Mouse (Mus musculus): ENCODE measurements around the gene Gm37240.

The Gm37240 gene

GRCm38 (mm10) chr3:85493796-85494195, 393.5 kb downstream of the Gm37240 start:
- DNase-seq (ENCODE audit: low spot score): no peak

GRCm38 (mm10) chr3:85490204-85490603, 397.1 kb downstream of the Gm37240 start:
- no peak for DNase-seq (ENCODE audit: low spot score)

- no peak for DNase-seq (ENCODE audit: low spot score)
These were observed 399.9 kb downstream of the Gm37240 start for GRCm38 (mm10) chr3:85487379-85487778.

GRCm38 (mm10) chr3:85485536-85486190, 401.7 kb downstream of the Gm37240 start:
- no peak for DNase-seq (ENCODE audit: low spot score)

GRCm38 (mm10) chr3:85482636-85483035, 404.7 kb downstream of the Gm37240 start:
- DNase-seq (ENCODE audit: low spot score): peak; percentile 63

- no peak for DNase-seq (ENCODE audit: low spot score)
These were observed 406.7 kb downstream of the Gm37240 start for GRCm38 (mm10) chr3:85480638-85481037.

GRCm38 (mm10) chr3:85478731-85479130, 408.6 kb downstream of the Gm37240 start:
- no peak for DNase-seq (ENCODE audit: low spot score)

- no peak for DNase-seq (ENCODE audit: low spot score)
These were observed 417.6 kb downstream of the Gm37240 start for GRCm38 (mm10) chr3:85469711-85470110.

- no peak for DNase-seq (ENCODE audit: low spot score)
These were observed 418.3 kb downstream of the Gm37240 start for GRCm38 (mm10) chr3:85468995-85469394.

- no peak for DNase-seq (ENCODE audit: low spot score)
These were observed 421.9 kb downstream of the Gm37240 start for GRCm38 (mm10) chr3:85465283-85466025.

GRCm38 (mm10) chr3:85460021-85460420, 427.3 kb downstream of the Gm37240 start:
- DNase-seq (ENCODE audit: low spot score): no peak

GRCm38 (mm10) chr3:85456983-85457382, 430.3 kb downstream of the Gm37240 start:
- no peak for DNase-seq (ENCODE audit: low spot score)

GRCm38 (mm10) chr3:85455453-85455852, 431.9 kb downstream of the Gm37240 start:
- no peak for DNase-seq (ENCODE audit: low spot score)

- no peak for DNase-seq (ENCODE audit: low spot score)
These were observed 433.3 kb downstream of the Gm37240 start for GRCm38 (mm10) chr3:85454001-85454400.

GRCm38 (mm10) chr3:85449461-85449860, 437.9 kb downstream of the Gm37240 start:
- DNase-seq (ENCODE audit: low spot score): no peak

GRCm38 (mm10) chr3:85442781-85443180, 444.5 kb downstream of the Gm37240 start:
- DNase-seq (ENCODE audit: low spot score): no peak

- no peak for DNase-seq (ENCODE audit: low spot score)
These were observed 445.1 kb downstream of the Gm37240 start for GRCm38 (mm10) chr3:85442261-85442660.

- DNase-seq (ENCODE audit: low spot score): no peak
These were observed 451.9 kb downstream of the Gm37240 start for GRCm38 (mm10) chr3:85435406-85435805.

- DNase-seq (ENCODE audit: low spot score): no peak
These were observed 456.1 kb downstream of the Gm37240 start for GRCm38 (mm10) chr3:85431208-85431607.

- DNase-seq (ENCODE audit: low spot score): no peak
These were observed 463.8 kb downstream of the Gm37240 start for GRCm38 (mm10) chr3:85423376-85423997.

GRCm38 (mm10) chr3:85421403-85421802, 465.9 kb downstream of the Gm37240 start:
- DNase-seq (ENCODE audit: low spot score): no peak

GRCm38 (mm10) chr3:85417663-85418062, 469.7 kb downstream of the Gm37240 start:
- no peak for DNase-seq (ENCODE audit: low spot score)

- DNase-seq (ENCODE audit: low spot score): no peak
These were observed 488.5 kb downstream of the Gm37240 start for GRCm38 (mm10) chr3:85398841-85399240.

Measured in testis, postnatal 14 days (tissue).